Mouse (Mus musculus) cortical plate, adult 2 months (tissue): ENCODE results near the gene St3gal5.

ENCODE experiments used
- CTCF ChIP-seq: fragments of 200-500 bp; IDR thresholded peaks from 2 replicates; pipeline ENCODE4 v1.5.1; 2011; ENCODE audit warnings: mild to moderate bottlenecking, control low read depth, low read length; ENCODE audit not compliant: insufficient read depth; ENCODE audit errors: extremely low read depth
- POLR2A ChIP-seq: fragments of 200-500 bp; IDR thresholded peaks from 2 replicates; pipeline ENCODE4 v1.6.1; 2011; ENCODE audit warnings: mild to moderate bottlenecking, low read length, control low read depth; ENCODE audit not compliant: insufficient read depth; ENCODE audit errors: extremely low read depth

GRCm38 (mm10) chr6:72134850-72135515 is 37.6 kb downstream of the St3gal5 start:
- TF ChIP-seq CTCF (no peak), POLR2A (no peak)
